Mouse (Mus musculus) kidney, embryonic 15.5 days (tissue): Measurements from ENCODE around the gene Acp4. TPM values are rescaled to one million over a fixed set of nuclear protein-coding genes. Genes with fewer than 3 reads are reported as not detected.

Experiments used
- ATAC-seq: fragments of 200-750 bp; cut with Nextera tagmentation; replicated peaks from 2 replicates; pipeline ENCODE4 v1.8.0; 2017; ENCODE audit warnings: moderate TSS enrichment; ENCODE audit not compliant: low FRiP score
- H3K27ac ChIP-seq: fragments of 300-500 bp; sonication (generic); 2 replicates; pipeline ENCODE4 v1.5.1; 2015; ENCODE audit warnings: mild to moderate bottlenecking, inconsistent platforms
- H3K27me3 ChIP-seq: fragments of 300-500 bp; sonication (generic); 2 replicates; pipeline ENCODE4 v1.6.1; 2015; ENCODE audit warnings: inconsistent platforms
- H3K36me3 ChIP-seq: fragments of 300-500 bp; sonication (generic); 2 replicates; pipeline ENCODE4 v1.6.1; 2015; ENCODE audit warnings: inconsistent platforms
- H3K4me1 ChIP-seq: fragments of 300-500 bp; sonication (generic); 2 replicates; pipeline ENCODE4 v1.6.1; 2015; ENCODE audit warnings: inconsistent platforms
- H3K4me2 ChIP-seq: fragments of 300-500 bp; sonication (generic); 2 replicates; pipeline ENCODE4 v1.6.1; 2015; ENCODE audit warnings: moderate library complexity, mild to moderate bottlenecking, inconsistent platforms
- H3K4me3 ChIP-seq: fragments of 300-500 bp; sonication (generic); replicated peaks from 2 replicates; pipeline ENCODE4 v1.5.1; 2015; ENCODE audit warnings: mild to moderate bottlenecking, inconsistent platforms
- H3K9ac ChIP-seq: fragments of 300-500 bp; sonication (generic); 2 replicates; pipeline ENCODE4 v1.6.1; 2015; ENCODE audit warnings: mild to moderate bottlenecking, inconsistent platforms
- H3K9me3 ChIP-seq: fragments of 300-500 bp; sonication (generic); replicated peaks from 2 replicates; pipeline ENCODE4 v1.6.1; 2016; ENCODE audit warnings: inconsistent platforms
- WGBS: fragments of 180-500 bp; shearing (Covaris S2); methylation state at CpG from one replicate; pipeline ENCODE4 v1.1.7; 2015; ENCODE audit warnings: mixed read lengths; 5-methylcytosine and 5-hydroxymethylcytosine counted together
- polyA plus RNA-seq: library from polyadenylated mRNA; unstranded; fragments of >200 nt; fragmentation: Nextera tagmentation; extraction: Ambion mirVana; gene quantifications from 2 replicates; pipeline ENCODE4 v1.2.1, GENCODE M21; 2015

The Acp4 gene
- polyA plus RNA-seq, 1 experiment from 2014 or later, result 0.13 TPM

GRCm38 (mm10) chr7:44280959-44281358, 23.8 kb upstream of the Acp4 start:
- Histone ChIP-seq H3K27ac (no peak overlapping the region), H3K4me2 (no peak overlapping the region), H3K9me3 (no peaks in the 10 kb centered on the region), H3K36me3 (no peaks in the 10 kb centered on the region), H3K4me3 (no peak overlapping the region), H3K27me3 (peaks cover 2% of the 10 kb centered on the region; the same call in 1 of the 2 replicates), H3K9ac (no peak overlapping the region), H3K4me1 (no peaks in the 10 kb centered on the region)
- WGBS, result 52% methylated on average over 1 of the region's 1 CpGs
- no peak for ATAC-seq

- no peak overlapping the region for H3K9ac ChIP-seq
- H3K36me3 ChIP-seq, result no peaks in the 10 kb centered on the region
- no peak overlapping the region for H3K4me3 ChIP-seq
- no peak overlapping the region for H3K27ac ChIP-seq
- WGBS, result 45% methylated on average over 2 of the region's 2 CpGs
- no peak overlapping the region for H3K4me2 ChIP-seq
- peaks cover 24% of the 10 kb centered on the region for H3K27me3 ChIP-seq
- no peaks in the 10 kb centered on the region for H3K4me1 ChIP-seq
- ATAC-seq, result no peak
- H3K9me3 ChIP-seq, result no peaks in the 10 kb centered on the region
Measured at GRCm38 (mm10) chr7:44277250-44277622, 20.1 kb upstream of the Acp4 start.

- no peak overlapping the region for H3K4me3 ChIP-seq
- H3K9me3 ChIP-seq, result no peaks in the 10 kb centered on the region
- H3K27ac ChIP-seq, result no peak overlapping the region
- no peak for ATAC-seq
- H3K4me1 ChIP-seq, result no peaks in the 10 kb centered on the region
- H3K9ac ChIP-seq, result no peak overlapping the region
- H3K27me3 ChIP-seq, result peaks cover 24% of the 10 kb centered on the region
- no peaks in the 10 kb centered on the region for H3K36me3 ChIP-seq
- WGBS, result 78% methylated on average over 10 of the region's 10 CpGs
- no peak overlapping the region for H3K4me2 ChIP-seq
Measured at GRCm38 (mm10) chr7:44276461-44277249, 19.5 kb upstream of the Acp4 start.

GRCm38 (mm10) chr7:44275546-44275945, 18.4 kb upstream of the Acp4 start:
- H3K36me3 ChIP-seq, result no peaks in the 10 kb centered on the region
- H3K9ac ChIP-seq, result no peak overlapping the region
- no peak overlapping the region for H3K27ac ChIP-seq
- H3K9me3 ChIP-seq, result no peaks in the 10 kb centered on the region
- H3K4me2 ChIP-seq, result no peak overlapping the region
- 67% methylated on average over 3 of the region's 3 CpGs for WGBS
- no peak overlapping the region for H3K4me3 ChIP-seq
- no peaks in the 10 kb centered on the region for H3K4me1 ChIP-seq
- no peak for ATAC-seq
- H3K27me3 ChIP-seq, result peaks cover 24% of the 10 kb centered on the region

- no peak overlapping the region for H3K27ac ChIP-seq
- no peaks in the 10 kb centered on the region for H3K4me1 ChIP-seq
- H3K9me3 ChIP-seq, result no peaks in the 10 kb centered on the region
- H3K36me3 ChIP-seq, result no peaks in the 10 kb centered on the region
- H3K27me3 ChIP-seq, result peaks cover 24% of the 10 kb centered on the region
- no peak overlapping the region for H3K4me3 ChIP-seq
- no peak overlapping the region for H3K4me2 ChIP-seq
- H3K9ac ChIP-seq, result no peak overlapping the region
- WGBS, result 30% methylated on average over 11 of the region's 11 CpGs
- ATAC-seq, result no peak
Measured at GRCm38 (mm10) chr7:44274096-44274495, 16.9 kb upstream of the Acp4 start.

- ATAC-seq, result no peak
- Histone ChIP-seq H3K4me3 (no peak overlapping the region), H3K36me3 (no peaks in the 10 kb centered on the region), H3K9ac (no peak overlapping the region), H3K4me1 (no peaks in the 10 kb centered on the region), H3K4me2 (no peak overlapping the region), H3K9me3 (no peaks in the 10 kb centered on the region), H3K27me3 (peaks cover 24% of the 10 kb centered on the region), H3K27ac (no peak overlapping the region)
- WGBS, result 66% methylated on average over 7 of the region's 7 CpGs
Measured at GRCm38 (mm10) chr7:44273446-44273845, 16.3 kb upstream of the Acp4 start.

GRCm38 (mm10) chr7:44272546-44272945, 15.4 kb upstream of the Acp4 start:
- WGBS, result 89% methylated on average over 7 of the region's 7 CpGs
- Histone ChIP-seq H3K4me2 (no peak overlapping the region), H3K27ac (no peak overlapping the region), H3K9ac (no peak overlapping the region), H3K4me1 (no peaks in the 10 kb centered on the region), H3K4me3 (no peak overlapping the region), H3K36me3 (no peaks in the 10 kb centered on the region), H3K27me3 (peaks cover 24% of the 10 kb centered on the region), H3K9me3 (no peaks in the 10 kb centered on the region)
- no peak for ATAC-seq

GRCm38 (mm10) chr7:44271309-44271708, 14.1 kb upstream of the Acp4 start:
- Histone ChIP-seq H3K4me3 (no peak overlapping the region), H3K9ac (no peak overlapping the region), H3K4me1 (no peaks in the 10 kb centered on the region), H3K27me3 (peaks cover 32% of the 10 kb centered on the region), H3K27ac (no peak overlapping the region), H3K9me3 (no peaks in the 10 kb centered on the region), H3K4me2 (no peak overlapping the region), H3K36me3 (no peaks in the 10 kb centered on the region)
- WGBS, result 77% methylated on average over 2 of the region's 2 CpGs
- ATAC-seq, result no peak

GRCm38 (mm10) chr7:44269397-44269796, 12.2 kb upstream of the Acp4 start:
- no peak for ATAC-seq
- Histone ChIP-seq H3K4me2 (no peak overlapping the region), H3K9ac (no peak overlapping the region), H3K4me1 (no peaks in the 10 kb centered on the region), H3K4me3 (no peak overlapping the region), H3K36me3 (no peaks in the 10 kb centered on the region), H3K9me3 (no peaks in the 10 kb centered on the region), H3K27ac (no peak overlapping the region), H3K27me3 (peaks cover 29% of the 10 kb centered on the region)
- 96% methylated on average over 2 of the region's 2 CpGs for WGBS

- 75% methylated on average over 11 of the region's 11 CpGs for WGBS
- Histone ChIP-seq H3K4me2 (no peak overlapping the region), H3K9me3 (no peaks in the 10 kb centered on the region), H3K4me3 (no peak overlapping the region), H3K9ac (no peak overlapping the region), H3K36me3 (no peaks in the 10 kb centered on the region), H3K4me1 (peaks cover 3% of the 10 kb centered on the region), H3K27me3 (peaks cover 30% of the 10 kb centered on the region), H3K27ac (no peak overlapping the region)
- no peak for ATAC-seq
Measured at GRCm38 (mm10) chr7:44268117-44268516, 10.9 kb upstream of the Acp4 start.

GRCm38 (mm10) chr7:44262791-44263643, 5.8 kb upstream of the Acp4 start:
- H3K36me3 ChIP-seq, result no peaks in the 10 kb centered on the region
- peak overlapping the region; percentile 28 for H3K4me3 ChIP-seq
- peak overlapping the region; percentile 59 for H3K4me2 ChIP-seq
- H3K4me1 ChIP-seq, result peaks cover 6% of the 10 kb centered on the region
- H3K9me3 ChIP-seq, result no peaks in the 10 kb centered on the region
- peaks cover 32% of the 10 kb centered on the region for H3K27me3 ChIP-seq
- 3% methylated on average over 34 of the region's 34 CpGs for WGBS
- ATAC-seq, result peak; percentile 63
- H3K27ac ChIP-seq, result no peak overlapping the region
- 0 out of 2 replicates have a peak overlapping the region, but pooled peaks have one; percentile 5 for H3K9ac ChIP-seq

GRCm38 (mm10) chr7:44261147-44261546, 4.0 kb upstream of the Acp4 start, which contains the start of gene Gm15517:
Gene Gm15517 (plus strand): TSS chr7:44261447.
- peaks cover 6% of the 10 kb centered on the region for H3K4me1 ChIP-seq
- H3K27ac ChIP-seq, result no peak within 1 kb of the TSS
- ATAC-seq, result no peak
- no peak within 1 kb of the TSS for H3K4me2 ChIP-seq
- WGBS, result 54% methylated on average over 5 of the region's 5 CpGs
- no peak within 1 kb of the TSS for H3K4me3 ChIP-seq
- H3K9ac ChIP-seq, result no peak within 1 kb of the TSS
- H3K27me3 ChIP-seq, result peaks cover 24% of the 10 kb centered on the region
- H3K36me3 ChIP-seq, result no peaks in the 10 kb centered on the region
- H3K9me3 ChIP-seq, result no peaks in the 10 kb centered on the region
